In genomic region chr3:96477084-96477483, GRCm38 (mm10) we compare ENCODE assay signal across 33 mouse cellular contexts. TPM values are rescaled to one million over a fixed set of nuclear protein-coding genes. Genes with fewer than 3 reads are reported as not detected.
DNase-seq lines count a peak whose midpoint lies in the region; ATAC-seq and TF ChIP-seq lines count a peak whose summit lies in the region.
"Had no signal": no experiment of that assay in that cellular context is flagged by ENCODE, and none has a peak within 500 bp of the region (broad histone marks: within the 10 kb centered on the region; RNA-seq: fewer than 3 reads in every experiment).

No protein-coding gene starts in this region.

- ATAC-seq in midbrain, embryonic 11.5 days (ENCODE audit: low FRiP score) = no peak
- no peak for ATAC-seq in midbrain, embryonic 14.5 days (ENCODE audit: low FRiP score, low TSS enrichment)
- ATAC-seq: CD4-positive, CD25-positive, alpha-beta regulatory T cell, adult 4 months; forebrain, embryonic 14.5 days; forebrain, postnatal 0 days; hindbrain, postnatal 0 days; Patski had no signal

- no peaks in the 10 kb centered on the region for H3K36me3 ChIP-seq in midbrain, embryonic 11.5 days (ENCODE audit: control insufficient read depth, insufficient read depth, low read length)
- H3K36me3 ChIP-seq in midbrain, embryonic 14.5 days (ENCODE audit: control insufficient read depth, insufficient read depth, low read length) = no peaks in the 10 kb centered on the region
- no peaks in the 10 kb centered on the region for H3K36me3 ChIP-seq in CH12.LX (replicated peaks in 1 of 2; ENCODE audit: control insufficient read depth in 1 of 2, insufficient read depth in 1 of 2, low read length in 1 of 2)
- peaks cover 0 to 15% of the 10 kb centered on the region in 2 experiments; a peak in 2 of 4 replicates for H3K36me3 ChIP-seq in MEL (ENCODE audit: control insufficient read depth in 1 of 2, insufficient read depth in 2 of 2, low read length in 2 of 2)
- no peaks in the 10 kb centered on the region for H3K36me3 ChIP-seq in myocyte (ENCODE audit: control insufficient read depth, insufficient read depth)
- H3K36me3 ChIP-seq: embryonic facial prominence, embryonic 12.5 days; embryonic facial prominence, embryonic 15.5 days; heart, embryonic 12.5 days; heart, embryonic 15.5 days; hindbrain, embryonic 10.5 days; hindbrain, embryonic 13.5 days had no signal

- no peak overlapping the region for H3ac ChIP-seq in myocyte (ENCODE audit: control insufficient read depth, insufficient read length)

- peaks cover 35% of the 10 kb centered on the region for H3K27me3 ChIP-seq in midbrain, embryonic 11.5 days (ENCODE audit: control insufficient read depth, insufficient read depth, low read length)
- H3K27me3 ChIP-seq in midbrain, embryonic 14.5 days (ENCODE audit: control insufficient read depth, insufficient read depth, low read length) = peaks cover 50% of the 10 kb centered on the region
- H3K27me3 ChIP-seq in CH12.LX (replicated peaks) (peaks cover 54% of the 10 kb centered on the region), MEL (ENCODE audit: control insufficient read depth in 1 of 2, insufficient read depth in 2 of 2, low read length in 2 of 2) (peaks cover 2 to 7% of the 10 kb centered on the region in 2 experiments; a peak in 2 of 4 replicates), myocyte (ENCODE audit: control insufficient read depth, insufficient read depth, insufficient read length) (peaks cover 41% of the 10 kb centered on the region)
- H3K27me3 ChIP-seq: Patski had no signal

- H3K4me1 ChIP-seq in midbrain, embryonic 11.5 days (ENCODE audit: control insufficient read depth, insufficient read depth, low read length) = peaks cover 5% of the 10 kb centered on the region
- H3K4me1 ChIP-seq in midbrain, embryonic 14.5 days (ENCODE audit: control insufficient read depth, insufficient read depth, low read length) = peaks cover 5% of the 10 kb centered on the region; the same call in 1 of the 2 replicates
- H3K4me1 ChIP-seq in CH12.LX (ENCODE audit: control insufficient read depth in 1 of 2, insufficient read depth in 2 of 2) (peaks cover 3% of the 10 kb centered on the region in 2 experiments; a peak in 1 of 4 replicates), MEL (ENCODE audit: control insufficient read depth in 1 of 2, insufficient read depth in 2 of 2, low read length in 2 of 2) (peaks cover 0 to 20% of the 10 kb centered on the region in 2 experiments; a peak in 3 of 4 replicates)

- H3K79me2 ChIP-seq in CH12.LX (replicated peaks; ENCODE audit: control insufficient read depth, extremely low read depth, insufficient read depth, poor library complexity, severe bottlenecking) = no peaks in the 10 kb centered on the region
- no peaks in the 10 kb centered on the region for H3K79me2 ChIP-seq in MEL (ENCODE audit: control insufficient read depth, insufficient read depth, low read length, poor library complexity)
- H3K79me2 ChIP-seq in myocyte (ENCODE audit: control insufficient read depth, insufficient read depth) = no peaks in the 10 kb centered on the region

- H3K9me3 ChIP-seq in midbrain, embryonic 11.5 days (ENCODE audit: control insufficient read depth, low read length) = no peaks in the 10 kb centered on the region
- no peaks in the 10 kb centered on the region for H3K9me3 ChIP-seq in midbrain, embryonic 14.5 days (ENCODE audit: control insufficient read depth, low read length)
- H3K9me3 ChIP-seq in CH12.LX (replicated peaks; ENCODE audit: low read length) (peaks cover 2% of the 10 kb centered on the region), MEL (replicated peaks; ENCODE audit: insufficient read depth, low read length) (no peaks in the 10 kb centered on the region)
- H3K9me3 ChIP-seq: embryonic facial prominence, embryonic 12.5 days; embryonic facial prominence, embryonic 15.5 days; heart, embryonic 12.5 days; heart, embryonic 15.5 days; hindbrain, embryonic 10.5 days; hindbrain, embryonic 13.5 days had no signal

- peak; percentile 72 for DNase-seq in midbrain, embryonic 11.5 days (ENCODE audit: low spot score, missing footprints)
- no peak for DNase-seq in midbrain, embryonic 14.5 days
- DNase-seq in CH12.LX (ENCODE audit: extremely low read depth) (no peak), MEL (ENCODE audit: low read depth, low spot score) (peak; percentile 60)
- DNase-seq in thymus, postnatal 14 days = no peak
- DNase-seq: adrenal gland, postnatal 10 days; adrenal gland, postnatal 36 days; cerebellum, adult 18-20 months; cerebellum, adult 9-10 months; cerebellum, postnatal 25 days; forebrain, postnatal 0 days; gastrocnemius, adult 2 months; gastrocnemius, postnatal 14 days; heart, postnatal 10 days; heart, postnatal 36 days had no signal

- TF ChIP-seq CTCF in CH12.LX (conservative IDR thresholded peaks at IDR 0.05 in 1 of 2, IDR thresholded peaks at IDR 0.05 in 1 of 2; ENCODE audit: low read depth in 2 of 2, low read length in 2 of 2) (no peak), MEL (IDR thresholded peaks at IDR 0.05 in 2 of 3, conservative IDR thresholded peaks at IDR 0.05 in 1 of 3; ENCODE audit: control insufficient read depth in 1 of 3, insufficient read depth in 1 of 3, low read depth in 2 of 3, low read length in 3 of 3, poor library complexity in 1 of 3, severe bottlenecking in 1 of 3) (no peak)

- H3K4me3 ChIP-seq in midbrain, embryonic 11.5 days (ENCODE audit: low read depth, low read length) = no peak overlapping the region
- H3K4me3 ChIP-seq in midbrain, embryonic 14.5 days (replicated peaks; ENCODE audit: low read depth, low read length) = no peak overlapping the region
- no peak overlapping the region for H3K4me3 ChIP-seq in CH12.LX (replicated peaks in 1 of 3; ENCODE audit: low read depth in 2 of 3, low read length in 2 of 3, poor library complexity in 1 of 3)
- peak overlapping the region; percentile 1 to 13; a peak in 2 of 4 replicates for H3K4me3 ChIP-seq in MEL (ENCODE audit: control insufficient read depth in 1 of 2, insufficient read depth in 1 of 2, low read depth in 2 of 2, low read length in 2 of 2)
- no peak overlapping the region for H3K4me3 ChIP-seq in myocyte
- H3K4me3 ChIP-seq: embryonic facial prominence, embryonic 12.5 days; embryonic facial prominence, embryonic 15.5 days; gastrocnemius, adult 2 months; heart, embryonic 12.5 days; heart, embryonic 15.5 days; hindbrain, embryonic 10.5 days; hindbrain, embryonic 13.5 days had no signal

- TF ChIP-seq RAD21 in CH12.LX (IDR thresholded peaks at IDR 0.05; ENCODE audit: low read depth, low read length) = no peak
- no peak for TF ChIP-seq RAD21 in MEL (IDR thresholded peaks at IDR 0.05; ENCODE audit: low read depth, low read length)

- H3K9ac ChIP-seq in midbrain, embryonic 11.5 days (ENCODE audit: low read length) = no peak overlapping the region
- H3K9ac ChIP-seq in midbrain, embryonic 14.5 days (replicated peaks; ENCODE audit: low read length) = no peak overlapping the region
- no peak overlapping the region for H3K9ac ChIP-seq in CH12.LX (ENCODE audit: insufficient read depth, low read depth)
- H3K9ac ChIP-seq in MEL (ENCODE audit: control insufficient read depth, low read depth, low read length, poor library complexity, severe bottlenecking) = no peak overlapping the region
- H3K9ac ChIP-seq: embryonic facial prominence, embryonic 12.5 days; embryonic facial prominence, embryonic 15.5 days; forebrain, postnatal 0 days; heart, embryonic 12.5 days; heart, embryonic 15.5 days; hindbrain, embryonic 13.5 days had no signal

- dilution Hi-C loops in CH12.LX (cut with MboI; ENCODE audit: extremely low pct_ligation_motif_present, extremely low pct_unique_long_range_greater_than_20kb, low sequenced_read_pairs) = no loop called here

- in situ Hi-C loops in CH12.LX (cut with MboI; ENCODE audit: low pct_ligation_motif_present, low pct_unique_long_range_greater_than_20kb, low sequenced_read_pairs) = loop anchor here (5.0 kb wide), 1 partner anchor 45 kb away; no protein-coding TSS in a partner anchor

- no peak for TF ChIP-seq EP300 in CH12.LX (IDR thresholded peaks at IDR 0.05; ENCODE audit: low read length)
- no peak for TF ChIP-seq EP300 in MEL (IDR thresholded peaks at IDR 0.05; ENCODE audit: low read depth in 1 of 2, low read length in 2 of 2)

- TF ChIP-seq POLR2A in CH12.LX (IDR thresholded peaks at IDR 0.05; ENCODE audit: low read depth, low read length) = no peak
- no peak for TF ChIP-seq POLR2A in MEL (IDR thresholded peaks at IDR 0.05; ENCODE audit: control insufficient read depth in 1 of 2, insufficient read depth in 1 of 2, low read depth in 1 of 2, low read length in 2 of 2, poor library complexity in 1 of 2)
- no peak for TF ChIP-seq POLR2A in myocyte (IDR thresholded peaks at IDR 0.05; ENCODE audit: insufficient read length, low read depth)

- no peak overlapping the region for H3K27ac ChIP-seq in midbrain, embryonic 11.5 days (ENCODE audit: low read depth, low read length)
- no peak overlapping the region for H3K27ac ChIP-seq in midbrain, embryonic 14.5 days (replicated peaks; ENCODE audit: low read depth, low read length)
- no peak overlapping the region for H3K27ac ChIP-seq in CH12.LX (ENCODE audit: insufficient read depth, low read depth)
- H3K27ac ChIP-seq in MEL (ENCODE audit: control insufficient read depth, low read depth, low read length) = no peak overlapping the region
- H3K27ac ChIP-seq: embryonic facial prominence, embryonic 12.5 days; embryonic facial prominence, embryonic 15.5 days; gastrocnemius, adult 2 months; heart, embryonic 15.5 days; hindbrain, embryonic 10.5 days; hindbrain, embryonic 13.5 days; hindbrain, postnatal 0 days had no signal

- no peak overlapping the region for H3K4me2 ChIP-seq in midbrain, embryonic 11.5 days
- H3K4me2 ChIP-seq in midbrain, embryonic 14.5 days (ENCODE audit: low read length) = no peak overlapping the region
- peak overlapping the region; percentile 16; the same call in 1 of the 2 replicates for H3K4me2 ChIP-seq in CH12.LX (ENCODE audit: insufficient read depth, low read depth, poor library complexity, severe bottlenecking)
- peak overlapping the region; percentile 6 for H3K4me2 ChIP-seq in myocyte (ENCODE audit: low read depth)
- H3K4me2 ChIP-seq: embryonic facial prominence, embryonic 12.5 days; embryonic facial prominence, embryonic 15.5 days; heart, embryonic 12.5 days; heart, embryonic 15.5 days; hindbrain, embryonic 13.5 days had no signal

- WGBS in midbrain, embryonic 11.5 days = 49% methylated on average over 3 of the region's 3 CpGs
- 58% methylated on average over 3 of the region's 3 CpGs for WGBS in midbrain, embryonic 14.5 days

RNA-seq across cellular contexts. Expression of gene BC107364, which starts 25.0 kb away (rescaled TPM):
- not detected in 2 replicates for polyA plus RNA-seq in midbrain, embryonic 11.5 days (2014; fragmentation: Nextera tagmentation; extraction: Ambion mirVana)
- not detected in 2 replicates for polyA plus RNA-seq in midbrain, embryonic 14.5 days (2014; fragmentation: Nextera tagmentation; extraction: Ambion mirVana)
- 0.13 TPM in 1 of 2 replicates, not detected in the other for total RNA-seq in CH12.LX (2012; rRNA removed)
- total RNA-seq in CH12.LX (2014; rRNA removed) = not detected in 2 replicates
- not detected in 2 replicates for polyA plus RNA-seq in CH12.LX (2012; ENCODE audit: insufficient read length, low read depth)
- not detected in 2 replicates for total RNA-seq in MEL (2012; rRNA removed)
- polyA plus RNA-seq in MEL (2012; ENCODE audit: insufficient read depth in 1 of 2, insufficient read length in 2 of 2, low read depth in 1 of 2, low replicate concordance in 2 of 2, missing spikeins in 1 of 2) = under 1 TPM in 1 of 2 experiments, not detected in 1; 0.17 TPM
- not detected for polyA plus RNA-seq in myocyte (2012; fragmentation: generic; extraction: Trizol)
- total RNA-seq: adrenal gland, adult 18-20 months; adrenal gland, postnatal 10 days; adrenal gland, postnatal 36 days; common myeloid progenitor, adult 5-6 weeks; ES-E14; forebrain, postnatal 0 days; gastrocnemius, adult 2 months; gastrocnemius, postnatal 14 days; gastrocnemius, postnatal 4 days; heart, postnatal 10 days; heart, postnatal 36 days; hindbrain, postnatal 0 days had no signal
- polyA plus RNA-seq: C2C12; CD4-positive, CD25-positive, alpha-beta regulatory T cell, adult 4 months; forebrain, embryonic 11.5 days; forebrain, embryonic 14.5 days; forebrain, postnatal 0 days; frontal cortex, adult 2 months; hindbrain, embryonic 10.5 days; hindbrain, embryonic 13.5 days; hindbrain, postnatal 0 days; Patski had no signal

RNA-seq across cellular contexts. Expression of gene Hfe2, which starts 47.9 kb away (rescaled TPM):
- 1.3 and 1.7 TPM in 2 replicates for polyA plus RNA-seq in midbrain, embryonic 11.5 days (2014; fragmentation: Nextera tagmentation; extraction: Ambion mirVana)
- polyA plus RNA-seq in midbrain, embryonic 14.5 days (2014; fragmentation: Nextera tagmentation; extraction: Ambion mirVana) = 0.84 and 1.3 TPM in 2 replicates
- not detected in 2 replicates for total RNA-seq in CH12.LX (2012; rRNA removed)
- total RNA-seq in CH12.LX (2014; rRNA removed) = not detected in 2 replicates
- not detected in 2 replicates for polyA plus RNA-seq in CH12.LX (2012; ENCODE audit: insufficient read length, low read depth)
- total RNA-seq in MEL (2012; rRNA removed) = not detected in 2 replicates
- polyA plus RNA-seq in MEL (2012; ENCODE audit: insufficient read depth in 1 of 2, insufficient read length in 2 of 2, low read depth in 1 of 2, low replicate concordance in 2 of 2, missing spikeins in 1 of 2) = not detected
- 116 TPM for polyA plus RNA-seq in myocyte (2012; fragmentation: generic; extraction: Trizol)
- total RNA-seq: adrenal gland, postnatal 36 days; common myeloid progenitor, adult 5-6 weeks had no signal
- polyA plus RNA-seq: Patski had no signal

Comparison
In these comparisons a context has a peak if more than half of its experiments do, and no peak if none do; other contexts are left out.
1. DNase-seq: peak in midbrain, embryonic 11.5 days (single experiment) and MEL (single experiment); none in midbrain, embryonic 14.5 days (single experiment), CH12.LX (single experiment) and thymus, postnatal 14 days (single experiment).
2. H3K4me2 ChIP-seq: peak in CH12.LX (single experiment) and myocyte (single experiment); none in midbrain, embryonic 11.5 days (single experiment) and midbrain, embryonic 14.5 days (single experiment).
3. H3K4me3 ChIP-seq: peak in MEL (2 of 2); none in midbrain, embryonic 11.5 days (single experiment), midbrain, embryonic 14.5 days (single experiment), CH12.LX (0 of 3) and myocyte (single experiment).
4. RNA of gene Hfe2, which starts 47.9 kb away (polyA plus RNA-seq): 116 TPM in myocyte (single experiment); 1.3 to 1.7 TPM in midbrain, embryonic 11.5 days, 0.84 to 1.3 TPM in midbrain, embryonic 14.5 days, not detected in CH12.LX and not detected in MEL; every median in the first group is over 10 times any median in the second.